Mouse (Mus musculus) cerebellum, adult 2 months (tissue): ENCODE measurements around the gene Sytl1.
A peak's percentile ranks its signal among the peaks of the same experiment; 100 is the strongest.

Experiments used
- CTCF ChIP-seq: fragments of 200-500 bp; IDR thresholded peaks from 2 replicates; pipeline ENCODE4 v1.5.1; 2011; ENCODE audit warnings: low read depth, mild to moderate bottlenecking, control low read depth, low read length, moderate library complexity, borderline replicate concordance; ENCODE audit not compliant: insufficient read depth
- POLR2A ChIP-seq: fragments of 200-500 bp; IDR thresholded peaks from 2 replicates; pipeline ENCODE4 v1.6.1; 2011; ENCODE audit warnings: low read length, control low read depth, borderline replicate concordance; ENCODE audit not compliant: insufficient read depth

DNA sequence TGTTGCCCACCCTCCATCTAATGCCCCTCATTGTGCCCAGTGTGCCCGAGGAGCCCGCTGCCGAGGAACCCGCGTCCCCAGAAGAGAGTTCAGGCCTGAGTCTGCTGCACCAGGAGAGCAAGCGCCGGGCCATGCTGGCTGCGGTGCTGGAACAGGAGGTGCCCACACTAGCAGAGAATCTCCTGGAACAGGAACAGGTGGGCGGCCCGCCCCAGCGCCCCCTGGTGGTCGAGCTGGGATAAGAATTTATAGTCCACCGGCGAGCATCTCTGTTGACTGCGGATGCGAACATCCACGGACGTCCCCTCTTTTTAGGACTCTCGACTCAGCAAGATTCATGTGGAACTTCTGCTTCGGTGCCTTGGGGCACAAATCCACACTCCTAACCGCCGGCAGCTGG, 12.3 kb downstream of the Sytl1 start:
- no peak for TF ChIP-seq POLR2A
- TF ChIP-seq CTCF = peak; percentile 86
